Mouse (Mus musculus) intestine, embryonic 14.5 days (tissue): ENCODE results near the gene Wfdc3. TPM values are rescaled to one million over a fixed set of nuclear protein-coding genes. Genes with fewer than 3 reads are reported as not detected.

Source experiments
- ATAC-seq: fragments of 200-750 bp; cut with Nextera tagmentation; replicated peaks from 2 replicates; pipeline ENCODE4 v1.8.0; 2017; ENCODE audit warnings: low read depth, moderate number of reproducible peaks, moderate TSS enrichment, moderate library complexity; ENCODE audit not compliant: low FRiP score, low TSS enrichment
- DNase-seq: peaks from one replicate; pipeline ENCODE4 v3.0.0-alpha.2; 2018; ENCODE audit warnings: low spot score
- H3K27ac ChIP-seq: fragments of 300-500 bp; sonication (generic); 2 replicates; pipeline ENCODE4 v1.5.1; 2014; ENCODE audit warnings: low read depth, mild to moderate bottlenecking, control low read depth
- H3K27me3 ChIP-seq: fragments of 300-500 bp; sonication (generic); replicated peaks from 2 replicates; pipeline ENCODE4 v1.6.1; 2014; ENCODE audit warnings: low read length, control low read depth; ENCODE audit not compliant: control insufficient read depth, insufficient read depth
- H3K36me3 ChIP-seq: fragments of 300-500 bp; sonication (generic); 2 replicates; pipeline ENCODE4 v1.6.1; 2014; ENCODE audit warnings: low read length, control low read depth; ENCODE audit not compliant: control insufficient read depth, insufficient read depth
- H3K4me1 ChIP-seq: fragments of 300-500 bp; sonication (generic); replicated peaks from 2 replicates; pipeline ENCODE4 v1.6.1; 2014; ENCODE audit warnings: low read length, control low read depth, mixed read lengths; ENCODE audit not compliant: control insufficient read depth, insufficient read depth
- H3K4me2 ChIP-seq: fragments of 300-500 bp; sonication (generic); 2 replicates; pipeline ENCODE4 v1.6.1; 2014; ENCODE audit warnings: low read length
- H3K4me3 ChIP-seq: fragments of 300-500 bp; sonication (generic); 2 replicates; pipeline ENCODE4 v1.5.1; 2014; ENCODE audit warnings: low read depth, low read length, control low read depth, mixed read lengths
- H3K9ac ChIP-seq: fragments of 300-500 bp; sonication (generic); 2 replicates; pipeline ENCODE4 v1.6.1; 2014; ENCODE audit warnings: mild to moderate bottlenecking, low read length
- H3K9me3 ChIP-seq: fragments of 300-500 bp; sonication (generic); 2 replicates; pipeline ENCODE4 v1.6.1; 2016; ENCODE audit warnings: low read length, control low read depth; ENCODE audit not compliant: control insufficient read depth
- WGBS: fragments of 180-500 bp; shearing (Covaris S2); extraction: QIAGEN DNeasy Blood & Tissue Kit; methylation state at CpG from one replicate; pipeline ENCODE4 v1.1.7; 2014; 5-methylcytosine and 5-hydroxymethylcytosine counted together
- polyA plus RNA-seq: library from polyadenylated mRNA; unstranded; fragments of >200 nt; fragmentation: Nextera tagmentation; extraction: Ambion mirVana; gene quantifications from 2 replicates; pipeline ENCODE4 v1.2.1, GENCODE M21; 2014

Gene Wfdc3
- polyA plus RNA-seq, 1 experiment from 2014 or later = 2.6 TPM

GRCm38 (mm10) chr2:164757841-164758240 lies 12.1 kb upstream of the Wfdc3 start:
- DNase-seq (no peak), ATAC-seq (no peak)
- Histone ChIP-seq H3K9me3 (no peaks in the 10 kb centered on the region), H3K36me3 (peaks cover 99% of the 10 kb centered on the region), H3K9ac (no peak overlapping the region), H3K4me3 (no peak overlapping the region), H3K27me3 (no peaks in the 10 kb centered on the region), H3K27ac (no peak overlapping the region), H3K4me2 (no peak overlapping the region), H3K4me1 (no peaks in the 10 kb centered on the region)
- WGBS = 91% methylated on average over 11 of the region's 11 CpGs

GRCm38 (mm10) chr2:164754800-164755199 lies 9.1 kb upstream of the Wfdc3 start:
- H3K36me3 ChIP-seq = peaks cover 99% of the 10 kb centered on the region
- H3K4me2 ChIP-seq = no peak overlapping the region
- DNase-seq (no peak), ATAC-seq (no peak)
- H3K9me3 ChIP-seq = no peaks in the 10 kb centered on the region
- H3K4me1 ChIP-seq = no peaks in the 10 kb centered on the region
- WGBS = 79% methylated on average over 2 of the region's 2 CpGs
- no peaks in the 10 kb centered on the region for H3K27me3 ChIP-seq
- H3K27ac ChIP-seq = no peak overlapping the region
- no peak overlapping the region for H3K4me3 ChIP-seq
- H3K9ac ChIP-seq = no peak overlapping the region

GRCm38 (mm10) chr2:164754105-164754504 lies 8.4 kb upstream of the Wfdc3 start:
- DNase-seq (no peak), ATAC-seq (no peak)
- 78% methylated on average over 11 of the region's 11 CpGs for WGBS
- peaks cover 97% of the 10 kb centered on the region for H3K36me3 ChIP-seq
- no peaks in the 10 kb centered on the region for H3K4me1 ChIP-seq
- no peak overlapping the region for H3K9ac ChIP-seq
- H3K9me3 ChIP-seq = no peaks in the 10 kb centered on the region
- H3K27me3 ChIP-seq = no peaks in the 10 kb centered on the region
- no peak overlapping the region for H3K4me2 ChIP-seq
- H3K27ac ChIP-seq = no peak overlapping the region
- no peak overlapping the region for H3K4me3 ChIP-seq

GRCm38 (mm10) chr2:164752454-164752853 lies 6.7 kb upstream of the Wfdc3 start:
- Histone ChIP-seq H3K4me2 (no peak overlapping the region), H3K27me3 (no peaks in the 10 kb centered on the region), H3K36me3 (peaks cover 97% of the 10 kb centered on the region), H3K9me3 (no peaks in the 10 kb centered on the region), H3K9ac (no peak overlapping the region), H3K27ac (no peak overlapping the region), H3K4me1 (no peaks in the 10 kb centered on the region), H3K4me3 (no peak overlapping the region)
- ATAC-seq = 0 out of 2 replicates have a peak, but pooled peaks have one; percentile 40
- WGBS = 84% methylated on average over 2 of the region's 2 CpGs
- no peak for DNase-seq

- Histone ChIP-seq H3K36me3 (peaks cover 65% of the 10 kb centered on the region), H3K9ac (no peak overlapping the region), H3K4me2 (no peak overlapping the region), H3K4me1 (peaks cover 11% of the 10 kb centered on the region), H3K27me3 (no peaks in the 10 kb centered on the region), H3K27ac (no peak overlapping the region), H3K4me3 (no peak overlapping the region), H3K9me3 (no peaks in the 10 kb centered on the region)
- 92% methylated on average over 6 of the region's 6 CpGs for WGBS
- DNase-seq (no peak), ATAC-seq (no peak)
Observed at GRCm38 (mm10) chr2:164748991-164749390, 3.3 kb upstream of the Wfdc3 start.

GRCm38 (mm10) chr2:164748191-164748590 lies 2.5 kb upstream of the Wfdc3 start:
- ATAC-seq (no peak), DNase-seq (no peak)
- WGBS = 77% methylated on average over 4 of the region's 4 CpGs
- Histone ChIP-seq H3K4me3 (no peak overlapping the region), H3K4me2 (no peak overlapping the region), H3K27me3 (no peaks in the 10 kb centered on the region), H3K27ac (no peak overlapping the region), H3K9me3 (no peaks in the 10 kb centered on the region), H3K4me1 (peaks cover 11% of the 10 kb centered on the region), H3K36me3 (peaks cover 58% of the 10 kb centered on the region), H3K9ac (no peak overlapping the region)

- H3K4me2 ChIP-seq = peak overlapping the region; percentile 97
- H3K36me3 ChIP-seq = peaks cover 43% of the 10 kb centered on the region
- no peaks in the 10 kb centered on the region for H3K27me3 ChIP-seq
- no peaks in the 10 kb centered on the region for H3K9me3 ChIP-seq
- ATAC-seq (no peak), DNase-seq (no peak)
- H3K9ac ChIP-seq = peak overlapping the region; percentile 95
- H3K4me1 ChIP-seq = peaks cover 11% of the 10 kb centered on the region
- peak overlapping the region; percentile 84 for H3K4me3 ChIP-seq
- WGBS = 51% methylated on average over 8 of the region's 8 CpGs
- no peak overlapping the region for H3K27ac ChIP-seq
Observed at GRCm38 (mm10) chr2:164746693-164747092, 962 bp upstream of the Wfdc3 start.

GRCm38 (mm10) chr2:164744987-164745386 lies 744 bp downstream of the Wfdc3 start:
- no peaks in the 10 kb centered on the region for H3K27me3 ChIP-seq
- H3K4me2 ChIP-seq = peak overlapping the region; percentile 97
- H3K36me3 ChIP-seq = peaks cover 26% of the 10 kb centered on the region
- H3K4me3 ChIP-seq = peak overlapping the region; percentile 84
- peak overlapping the region; percentile 95; the same call in 1 of the 2 replicates for H3K9ac ChIP-seq
- DNase-seq (no peak), ATAC-seq (no peak)
- 72% methylated on average over 13 of the region's 13 CpGs for WGBS
- peaks cover 11% of the 10 kb centered on the region for H3K4me1 ChIP-seq
- no peak overlapping the region for H3K27ac ChIP-seq
- no peaks in the 10 kb centered on the region for H3K9me3 ChIP-seq

- H3K36me3 ChIP-seq = no peaks in the 10 kb centered on the region
- no peaks in the 10 kb centered on the region for H3K4me1 ChIP-seq
- no peak overlapping the region for H3K4me3 ChIP-seq
- no peak overlapping the region for H3K9ac ChIP-seq
- DNase-seq (no peak), ATAC-seq (no peak)
- no peak overlapping the region for H3K4me2 ChIP-seq
- H3K9me3 ChIP-seq = no peaks in the 10 kb centered on the region
- H3K27ac ChIP-seq = no peak overlapping the region
- no peaks in the 10 kb centered on the region for H3K27me3 ChIP-seq
- WGBS = 60% methylated on average over 7 of the region's 7 CpGs
Observed at GRCm38 (mm10) chr2:164739876-164740275, 5.9 kb downstream of the Wfdc3 start.
